25 mouse cellular contexts compared by ENCODE assay signal in the genomic region with DNA sequence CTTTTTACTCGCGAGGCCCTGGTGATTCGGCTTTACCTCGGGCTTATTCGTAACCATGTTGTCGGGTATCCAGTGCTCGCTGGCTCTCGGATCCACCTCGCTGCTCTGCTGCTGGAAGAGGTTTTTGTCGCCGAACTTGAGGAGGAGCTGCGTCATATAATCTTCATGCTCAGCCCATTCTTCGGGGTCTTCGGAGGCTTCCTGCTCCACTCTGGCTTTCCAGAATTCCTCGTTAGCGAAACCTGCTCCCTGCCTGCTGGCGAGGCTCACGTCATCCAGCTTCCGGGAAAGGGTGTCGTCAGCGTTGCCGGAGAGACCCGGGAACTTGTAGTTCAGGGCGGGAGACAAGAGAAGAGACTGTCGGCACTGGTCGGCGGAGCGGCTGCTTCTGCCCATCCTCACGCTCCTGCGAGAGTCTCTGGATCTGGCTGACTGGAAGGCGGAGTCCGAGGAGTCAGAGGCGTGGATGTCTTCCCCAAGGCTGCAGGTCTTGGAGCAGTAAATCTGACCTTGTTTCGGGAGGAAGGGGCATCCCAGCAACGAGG.
A peak's percentile ranks its signal among the peaks of the same experiment; 100 is the strongest.
DNase-seq lines count a peak whose midpoint lies in the region; ATAC-seq and TF ChIP-seq lines count a peak whose summit lies in the region.
"Had no signal": no experiment of that assay in that cellular context is flagged by ENCODE, and none has a peak within 500 bp of the region (broad histone marks: within the 10 kb centered on the region; RNA-seq: fewer than 3 reads in every experiment).

No protein-coding gene starts in this region.

- H3K27ac ChIP-seq in testis, adult 2 months (ENCODE audit: control insufficient read depth, insufficient read depth, low read depth, low read length): no peak overlapping the region
- H3K27ac ChIP-seq in ES-Bruce4 (ENCODE audit: insufficient read depth, low read length) (no peak overlapping the region), ES-E14 (ENCODE audit: insufficient read depth, low read depth, low read length, poor library complexity, severe bottlenecking) (no peak overlapping the region; the same call in 1 of the 2 replicates)
- no peak overlapping the region for H3K27ac ChIP-seq in forebrain, embryonic 13.5 days
- H3K27ac ChIP-seq in kidney, embryonic 14.5 days (ENCODE audit: low read depth, low read length): no peak overlapping the region
- H3K27ac ChIP-seq: embryonic facial prominence, embryonic 13.5 days; embryonic facial prominence, embryonic 15.5 days; forebrain, embryonic 10.5 days; forebrain, embryonic 12.5 days; forebrain, embryonic 15.5 days had no signal

- H3K9ac ChIP-seq in ES-Bruce4 (ENCODE audit: low read depth, poor library complexity, severe bottlenecking): peak overlapping the region; percentile 38
- peak overlapping the region; percentile 73 for H3K9ac ChIP-seq in ES-E14 (ENCODE audit: insufficient read depth, low read depth, low read length, poor library complexity, severe bottlenecking)
- H3K9ac ChIP-seq in forebrain, embryonic 13.5 days: no peak overlapping the region
- H3K9ac ChIP-seq in kidney, embryonic 14.5 days (ENCODE audit: low read depth, low read length): no peak overlapping the region
- H3K9ac ChIP-seq: embryonic facial prominence, embryonic 13.5 days; embryonic facial prominence, embryonic 15.5 days; forebrain, embryonic 12.5 days; forebrain, embryonic 15.5 days; forebrain, postnatal 0 days had no signal

- peaks cover 5% of the 10 kb centered on the region for H3K4me1 ChIP-seq in testis, adult 2 months (ENCODE audit: control insufficient read depth, insufficient read depth, low read length)
- H3K4me1 ChIP-seq in ES-Bruce4 (ENCODE audit: control insufficient read depth, insufficient read depth, low read length): no peaks in the 10 kb centered on the region
- peaks cover 0 to 6% of the 10 kb centered on the region in 2 experiments; a peak in 2 of 4 replicates for H3K4me1 ChIP-seq in ES-E14 (ENCODE audit: control insufficient read depth in 2 of 2, insufficient read depth in 2 of 2, low read length in 2 of 2, poor library complexity in 1 of 2)
- H3K4me1 ChIP-seq in forebrain, embryonic 13.5 days: peaks cover 6% of the 10 kb centered on the region
- no peaks in the 10 kb centered on the region for H3K4me1 ChIP-seq in kidney, embryonic 14.5 days (ENCODE audit: control insufficient read depth, insufficient read depth, low read length)
- H3K4me1 ChIP-seq: embryonic facial prominence, embryonic 13.5 days; embryonic facial prominence, embryonic 15.5 days; forebrain, embryonic 10.5 days; forebrain, embryonic 12.5 days; forebrain, embryonic 15.5 days had no signal

- ATAC-seq in forebrain, embryonic 13.5 days: no peak
- ATAC-seq in kidney, embryonic 14.5 days (ENCODE audit: low FRiP score, low TSS enrichment): no peak
- ATAC-seq: forebrain, embryonic 15.5 days; forebrain, postnatal 0 days had no signal

- WGBS in forebrain, embryonic 13.5 days: 94% methylated on average over 35 of the region's 35 CpGs
- WGBS in kidney, embryonic 14.5 days: 94% methylated on average over 35 of the region's 35 CpGs

- in situ Hi-C loops in ES-E14 (cut with MboI; ENCODE audit: low sequenced_read_pairs in 2 of 2, unreplicated experiment in 2 of 2): no loop called here

- DNase-seq in testis, postnatal 14 days (ENCODE audit: low spot score): no peak
- DNase-seq in ES-E14 (ENCODE audit: low read depth, low spot score) (no peak), ZHBTc4 (ENCODE audit: low read depth, low spot score) (peak; percentile 83)
- no peak for DNase-seq in frontal cortex, adult 2 months (ENCODE audit: extremely low spot score in 1 of 2, low spot score in 1 of 2)
- DNase-seq: adrenal gland, adult 2 months; adrenal gland, postnatal 10 days; adrenal gland, postnatal 25 days; cerebellum, adult 11 months; cerebellum, adult 18-20 months; cerebellum, adult 8-10 months; cerebellum, adult 9-11 months; cerebellum, postnatal 14 days; cerebellum, postnatal 36 days; embryo, embryonic 11 days; forebrain, postnatal 0 days had no signal

- no peaks in the 10 kb centered on the region for H3K27me3 ChIP-seq in testis, adult 2 months (ENCODE audit: control insufficient read depth, insufficient read depth, low read length)
- no peaks in the 10 kb centered on the region; the same call in 1 of the 2 replicates for H3K27me3 ChIP-seq in ES-Bruce4 (ENCODE audit: control insufficient read depth, insufficient read depth, low read length, poor library complexity, severe bottlenecking)
- H3K27me3 ChIP-seq in forebrain, embryonic 13.5 days: no peaks in the 10 kb centered on the region
- H3K27me3 ChIP-seq in kidney, embryonic 14.5 days (ENCODE audit: control insufficient read depth, insufficient read depth, low read length): no peaks in the 10 kb centered on the region
- H3K27me3 ChIP-seq: embryonic facial prominence, embryonic 13.5 days; embryonic facial prominence, embryonic 15.5 days; forebrain, embryonic 12.5 days; forebrain, embryonic 15.5 days had no signal

- no peak for TF ChIP-seq CTCF in testis, adult 2 months (IDR thresholded peaks at IDR 0.05; ENCODE audit: control insufficient read depth, insufficient read depth, insufficient replicate concordance, low read depth, low read length)
- TF ChIP-seq CTCF in ES-Bruce4 (IDR thresholded peaks at IDR 0.05; ENCODE audit: low read depth, low read length): no peak

- H3K9me3 ChIP-seq in ES-Bruce4 (replicated peaks; ENCODE audit: control insufficient read depth, insufficient read depth, low read length, poor library complexity, severe bottlenecking) (peaks cover 3% of the 10 kb centered on the region; the same call in 1 of the 2 replicates), ES-E14 (ENCODE audit: control insufficient read depth, insufficient read depth, low read depth, low read length) (no peaks in the 10 kb centered on the region)
- no peaks in the 10 kb centered on the region for H3K9me3 ChIP-seq in forebrain, embryonic 13.5 days (replicated peaks)
- H3K9me3 ChIP-seq in kidney, embryonic 14.5 days (ENCODE audit: control insufficient read depth, low read length): no peaks in the 10 kb centered on the region
- H3K9me3 ChIP-seq: embryonic facial prominence, embryonic 13.5 days; embryonic facial prominence, embryonic 15.5 days; forebrain, embryonic 10.5 days; forebrain, embryonic 12.5 days; forebrain, embryonic 15.5 days had no signal

- peak overlapping the region; percentile 79 for H3K4me3 ChIP-seq in testis, adult 2 months (ENCODE audit: control insufficient read depth, low read depth, low read length)
- H3K4me3 ChIP-seq in ES-Bruce4 (ENCODE audit: low read depth, low read length): peak overlapping the region; percentile 73
- peak overlapping the region; percentile 58 to 67 for H3K4me3 ChIP-seq in ES-E14 (ENCODE audit: insufficient read depth in 1 of 2, low read depth in 1 of 2, low read length in 2 of 2, poor library complexity in 1 of 2, severe bottlenecking in 1 of 2)
- H3K4me3 ChIP-seq in forebrain, embryonic 13.5 days: no peak overlapping the region
- H3K4me3 ChIP-seq in kidney, embryonic 14.5 days (ENCODE audit: low read length): no peak overlapping the region
- H3K4me3 ChIP-seq: embryonic facial prominence, embryonic 13.5 days; embryonic facial prominence, embryonic 15.5 days; erythroblast, embryonic 14.5 days; forebrain, embryonic 10.5 days; forebrain, embryonic 12.5 days; forebrain, embryonic 15.5 days had no signal

- no peak overlapping the region for H3K4me2 ChIP-seq in forebrain, embryonic 13.5 days
- no peak overlapping the region for H3K4me2 ChIP-seq in kidney, embryonic 14.5 days (replicated peaks; ENCODE audit: low read depth, low read length)
- H3K4me2 ChIP-seq: embryonic facial prominence, embryonic 13.5 days; embryonic facial prominence, embryonic 15.5 days; forebrain, embryonic 12.5 days; forebrain, embryonic 15.5 days had no signal

- no peaks in the 10 kb centered on the region for H3K36me3 ChIP-seq in testis, adult 2 months (ENCODE audit: control insufficient read depth, insufficient read depth, low read length)
- no peaks in the 10 kb centered on the region for H3K36me3 ChIP-seq in ES-Bruce4 (ENCODE audit: control insufficient read depth, insufficient read depth, low read length, poor library complexity, severe bottlenecking)
- peaks cover 4% of the 10 kb centered on the region; the same call in 1 of the 2 replicates for H3K36me3 ChIP-seq in ES-E14 (ENCODE audit: control insufficient read depth, insufficient read depth, low read length, poor library complexity, severe bottlenecking)
- peaks cover 39% of the 10 kb centered on the region for H3K36me3 ChIP-seq in forebrain, embryonic 13.5 days (ENCODE audit: poor library complexity, severe bottlenecking)
- peaks cover 85% of the 10 kb centered on the region for H3K36me3 ChIP-seq in kidney, embryonic 14.5 days (ENCODE audit: control insufficient read depth, insufficient read depth, low read length)

- peak; percentile 35; the same call in 1 of the 2 replicates for TF ChIP-seq POLR2A in testis, adult 2 months (IDR thresholded peaks at IDR 0.05; ENCODE audit: control insufficient read depth, low read depth, low read length)
- no peak for TF ChIP-seq POLR2A in ES-Bruce4 (IDR thresholded peaks at IDR 0.05; ENCODE audit: insufficient read depth, low read length)

- TF ChIP-seq EP300 in ES-Bruce4 (IDR thresholded peaks at IDR 0.05; ENCODE audit: insufficient read depth, low read depth, low read length): no peak

TF ChIP-seq in ES-E14, 5 proteins besides CTCF, POLR2A, EP300 and RAD21:
- TF ChIP-seq MAFK (IDR thresholded peaks at IDR 0.05; ENCODE audit: insufficient read depth, low read depth, low read length) (no peak), ZNF384 (IDR thresholded peaks at IDR 0.05; ENCODE audit: low read depth, low read length) (no peak), CHD2 (IDR thresholded peaks at IDR 0.05; ENCODE audit: low read depth, low read length) (no peak), HCFC1 (IDR thresholded peaks at IDR 0.05; ENCODE audit: borderline replicate concordance, insufficient read depth, low read length) (no peak), ZC3H11A (IDR thresholded peaks at IDR 0.05; ENCODE audit: borderline replicate concordance, low read depth, low read length) (no peak)

Comparison
In these comparisons a context has a peak if more than half of its experiments do, and no peak if none do; other contexts are left out.
1. H3K4me3 ChIP-seq: peak in testis, adult 2 months (single experiment), ES-Bruce4 (single experiment) and ES-E14 (2 of 2); none in forebrain, embryonic 13.5 days (single experiment) and kidney, embryonic 14.5 days (single experiment).
2. H3K9ac ChIP-seq: peak in ES-Bruce4 (single experiment) and ES-E14 (single experiment); none in forebrain, embryonic 13.5 days (single experiment) and kidney, embryonic 14.5 days (single experiment).